Mouse (Mus musculus) kidney, adult 18-20 months (tissue): ENCODE measurements around the gene Enox1.
A peak's percentile ranks its signal among the peaks of the same experiment; 100 is the strongest.

Experiments used
- DNase-seq: peaks from one replicate; pipeline ENCODE4 v3.0.0; 2021

Enox1 gene

DNA sequence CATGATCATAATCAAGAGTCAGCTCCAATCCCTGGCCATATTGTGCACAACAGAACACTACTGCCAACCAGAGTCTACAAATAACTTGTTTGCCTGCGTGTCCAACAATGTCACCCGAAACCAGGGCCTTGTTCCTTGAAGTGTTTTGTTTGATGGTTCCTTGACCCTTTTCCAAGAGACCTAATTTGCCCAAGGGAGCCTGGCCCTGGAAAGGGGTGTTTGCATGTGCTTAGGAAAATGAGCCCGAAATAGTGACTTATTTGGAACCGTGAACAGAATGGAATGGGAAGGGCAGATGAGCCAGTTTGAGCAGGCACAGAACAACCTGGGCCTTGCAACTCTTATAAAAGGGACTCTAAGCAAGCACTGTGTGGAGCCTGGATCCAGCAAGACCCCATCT lies 316.9 kb downstream of the Enox1 start:
- DNase-seq = no peak

DNA sequence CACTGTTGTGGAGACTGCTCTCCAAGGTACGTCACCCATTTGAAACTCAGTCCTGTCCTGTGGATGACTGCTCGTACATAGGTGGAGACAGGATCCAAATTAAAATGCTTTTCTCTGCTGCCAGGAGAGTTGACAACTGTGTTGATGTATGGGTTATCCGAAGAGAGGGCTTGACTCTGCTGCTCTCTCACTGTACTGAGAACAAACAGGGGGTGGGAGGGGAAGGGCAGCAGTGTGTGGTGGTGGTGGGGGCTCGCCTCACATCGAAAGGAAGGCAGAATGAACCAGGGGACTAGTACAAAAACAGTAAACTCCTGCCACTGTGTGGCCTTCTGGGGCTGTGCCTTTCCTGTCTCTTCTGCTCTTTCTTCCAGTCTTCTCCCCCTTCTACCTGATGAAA lies 317.5 kb downstream of the Enox1 start:
- DNase-seq = no peak

DNA sequence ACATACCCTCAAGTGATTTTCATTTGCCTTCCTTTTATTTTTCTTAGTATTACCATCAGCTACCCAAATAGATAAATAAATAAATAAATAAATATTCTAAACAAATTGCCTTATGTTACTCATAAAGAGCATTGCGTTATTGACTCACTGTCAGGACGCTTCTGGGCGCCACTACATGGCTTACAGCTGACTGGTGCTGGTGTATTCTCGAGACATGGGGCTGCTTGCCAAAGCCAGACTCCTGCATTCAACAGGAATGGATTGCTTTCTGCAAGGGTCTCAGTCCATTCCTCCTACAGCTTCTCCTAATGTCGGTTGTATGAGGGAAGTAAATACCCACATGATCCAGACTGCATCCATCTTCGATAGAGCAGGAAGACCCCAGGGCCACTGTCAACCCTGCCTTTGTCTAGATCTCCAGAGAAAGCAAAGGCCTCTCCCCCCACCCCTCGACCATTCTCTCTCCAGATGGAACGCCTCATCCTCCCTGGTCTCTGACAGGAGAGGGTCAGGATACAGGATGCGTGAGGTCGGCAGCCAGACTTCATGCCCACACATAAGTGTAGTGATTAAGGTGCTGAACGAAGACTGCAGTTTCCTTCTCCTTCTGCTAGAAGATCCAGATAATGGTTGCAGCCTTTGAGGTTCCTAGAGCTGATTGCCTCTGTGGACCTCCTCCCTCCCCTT lies 318.7 kb downstream of the Enox1 start:
- no peak for DNase-seq

DNA sequence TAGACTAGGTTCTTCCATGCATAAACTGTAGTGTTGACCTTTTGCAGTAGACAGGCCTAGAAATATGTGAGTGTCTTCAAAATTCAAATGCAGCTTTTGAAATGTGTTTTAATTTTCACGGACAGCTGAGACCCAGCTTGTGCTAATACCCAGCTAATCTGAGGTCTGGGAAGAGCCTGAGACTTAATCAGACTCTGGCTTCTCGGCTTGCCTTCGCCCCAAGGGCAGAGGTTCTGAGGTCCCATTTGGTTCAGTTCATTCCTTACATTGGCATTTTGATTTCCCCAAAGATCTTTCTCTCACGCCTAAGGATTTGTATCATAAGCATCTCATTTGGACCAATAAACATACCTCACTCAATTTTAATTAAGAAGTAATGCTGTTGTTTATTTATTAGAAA lies 321.1 kb downstream of the Enox1 start:
- DNase-seq = no peak

DNA sequence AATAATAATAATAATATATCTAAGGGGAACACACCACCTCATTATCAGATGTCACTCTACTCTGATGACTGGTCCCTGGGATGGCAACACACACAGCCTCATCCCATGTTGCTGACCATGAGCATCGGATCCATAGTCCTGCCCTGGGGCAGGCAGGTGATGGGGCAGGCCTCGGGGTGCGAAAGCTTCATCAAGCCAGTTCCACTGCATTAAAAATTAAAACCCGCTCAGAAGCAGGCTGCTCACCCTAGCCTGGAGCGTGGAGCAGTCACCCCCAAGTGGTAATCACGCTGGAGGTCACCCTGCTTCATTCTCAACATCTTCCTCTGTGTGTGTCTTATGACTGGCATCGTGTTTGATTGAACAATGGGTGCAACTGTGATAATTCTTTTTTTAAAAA lies 321.6 kb downstream of the Enox1 start:
- DNase-seq = no peak

DNA sequence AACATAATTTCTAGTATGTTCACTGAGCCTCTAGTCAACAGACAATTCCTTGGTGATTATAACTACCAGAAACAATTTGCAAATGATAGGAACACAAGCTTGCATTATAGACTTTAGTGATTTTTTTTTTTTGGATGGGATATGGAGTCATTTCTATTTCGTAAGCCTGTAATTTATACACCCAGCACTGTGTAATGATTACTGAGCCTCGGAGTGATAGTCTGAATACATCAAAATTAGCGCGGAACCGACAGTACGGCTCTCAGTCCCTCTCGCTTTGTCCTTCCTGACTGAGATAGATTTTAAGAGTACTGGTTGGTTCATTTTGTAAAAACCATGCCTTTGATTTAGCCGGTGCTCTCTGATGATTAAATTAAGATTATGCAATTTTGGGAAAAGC lies 322.1 kb downstream of the Enox1 start:
- DNase-seq = no peak

DNA sequence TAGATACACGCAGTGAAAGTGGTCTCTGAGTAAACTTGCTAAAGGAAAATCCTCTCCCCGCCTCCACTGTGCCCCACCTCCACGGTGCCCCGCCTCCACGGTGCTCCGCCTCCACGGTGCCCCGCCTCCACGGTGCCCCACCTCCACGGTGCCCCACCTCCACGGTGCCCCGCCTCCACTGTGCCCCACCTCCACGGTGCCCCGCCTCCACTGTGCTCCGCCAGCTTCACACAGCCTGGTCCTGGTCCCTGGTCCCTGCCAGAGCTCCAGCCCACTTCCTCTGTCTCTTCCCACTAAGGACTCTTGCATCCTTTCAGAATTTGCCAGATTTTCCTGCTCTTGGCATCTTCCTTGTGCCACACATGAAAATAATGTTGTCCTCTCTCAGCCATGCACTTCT lies 326.5 kb downstream of the Enox1 start:
- DNase-seq = no peak

DNA sequence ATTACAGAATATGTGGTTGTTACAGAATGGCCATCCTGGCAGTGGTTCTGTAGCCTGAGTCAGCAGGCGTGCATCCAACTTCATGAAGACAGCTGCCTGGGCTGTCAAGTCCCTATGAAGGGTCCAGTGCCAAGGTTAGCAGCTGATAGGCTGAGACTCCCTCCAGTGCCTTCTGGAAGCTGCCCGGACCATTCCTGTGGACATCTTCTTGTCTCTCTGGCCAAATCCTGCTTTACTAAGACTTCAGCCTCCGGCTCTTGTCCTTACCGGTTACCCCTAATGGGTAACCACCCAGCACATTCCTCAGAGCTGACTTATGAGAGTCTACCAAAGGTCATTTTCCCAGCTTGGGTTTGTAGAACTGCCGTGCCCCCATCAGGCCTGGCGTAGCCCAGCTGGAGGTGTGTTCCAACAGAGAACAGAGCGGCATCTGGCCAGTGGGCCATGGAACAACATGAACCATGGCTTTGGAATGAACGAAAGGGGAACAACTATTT lies 328.4 kb downstream of the Enox1 start:
- peak; percentile 75 for DNase-seq

DNA sequence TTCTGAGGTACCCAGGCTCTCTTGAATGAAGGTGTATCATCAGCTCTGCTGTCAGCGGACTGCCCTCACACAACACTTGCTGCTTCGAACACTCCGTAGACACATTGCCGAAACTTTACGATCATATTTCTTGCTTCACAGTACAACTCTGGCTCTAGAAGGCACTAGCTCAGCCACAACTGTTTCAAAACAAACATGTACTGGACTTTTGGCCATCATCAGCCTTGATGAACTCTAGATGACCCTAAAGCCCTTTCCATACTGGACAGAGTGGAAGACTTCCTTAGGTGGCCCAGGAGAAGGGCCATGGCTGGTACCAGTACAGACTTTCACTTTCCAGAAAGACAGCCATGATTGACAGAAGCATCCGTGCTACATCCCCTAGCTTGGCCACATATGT lies 334.1 kb downstream of the Enox1 start:
- no peak for DNase-seq

DNA sequence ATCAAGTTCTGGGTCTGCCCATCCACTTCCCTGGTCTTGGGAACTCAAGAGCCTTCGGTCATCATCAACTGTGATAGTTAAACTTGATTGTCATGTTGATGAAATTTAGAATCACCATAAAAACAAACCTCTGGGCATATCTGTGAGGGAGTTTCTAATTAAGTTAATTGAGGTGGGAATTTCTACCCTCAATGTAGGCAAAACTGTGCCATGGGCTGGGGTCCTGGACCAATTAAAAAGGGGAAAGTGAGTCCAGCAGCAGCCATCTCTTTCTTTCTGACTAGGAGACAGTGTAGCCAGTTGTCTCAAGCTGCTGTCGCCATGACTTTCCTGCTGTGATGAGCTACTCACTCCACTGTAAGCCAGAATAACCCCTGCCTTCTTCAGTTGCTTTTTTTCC lies 335.2 kb downstream of the Enox1 start:
- no peak for DNase-seq

DNA sequence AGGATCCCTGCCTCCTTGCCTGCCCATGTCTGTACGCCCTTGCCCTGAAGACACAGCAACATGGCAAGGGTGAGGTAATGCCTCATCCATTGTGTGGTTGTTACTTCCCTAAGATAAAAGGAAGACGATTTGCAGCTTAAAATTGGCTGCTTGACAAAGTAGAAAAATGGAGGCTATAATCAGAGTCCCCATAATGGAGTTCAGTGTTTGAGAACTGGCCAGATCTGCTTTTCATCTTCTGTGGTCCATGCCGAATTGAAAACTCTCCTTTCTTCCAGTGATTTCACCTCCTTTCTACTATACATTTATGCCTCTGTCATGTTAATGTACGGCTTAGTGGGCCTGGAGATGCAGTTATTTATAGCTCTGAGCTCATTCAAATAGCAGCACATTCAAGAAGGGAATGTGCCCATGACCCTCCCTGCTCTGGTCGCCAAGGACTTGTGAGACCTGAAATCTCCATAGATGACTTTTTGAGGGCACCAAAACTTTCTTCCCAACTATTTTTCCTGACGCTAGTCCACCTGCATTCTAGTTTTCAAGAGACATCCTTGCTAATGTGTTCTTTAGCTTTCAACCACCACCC lies 343.5 kb downstream of the Enox1 start:
- no peak for DNase-seq

DNA sequence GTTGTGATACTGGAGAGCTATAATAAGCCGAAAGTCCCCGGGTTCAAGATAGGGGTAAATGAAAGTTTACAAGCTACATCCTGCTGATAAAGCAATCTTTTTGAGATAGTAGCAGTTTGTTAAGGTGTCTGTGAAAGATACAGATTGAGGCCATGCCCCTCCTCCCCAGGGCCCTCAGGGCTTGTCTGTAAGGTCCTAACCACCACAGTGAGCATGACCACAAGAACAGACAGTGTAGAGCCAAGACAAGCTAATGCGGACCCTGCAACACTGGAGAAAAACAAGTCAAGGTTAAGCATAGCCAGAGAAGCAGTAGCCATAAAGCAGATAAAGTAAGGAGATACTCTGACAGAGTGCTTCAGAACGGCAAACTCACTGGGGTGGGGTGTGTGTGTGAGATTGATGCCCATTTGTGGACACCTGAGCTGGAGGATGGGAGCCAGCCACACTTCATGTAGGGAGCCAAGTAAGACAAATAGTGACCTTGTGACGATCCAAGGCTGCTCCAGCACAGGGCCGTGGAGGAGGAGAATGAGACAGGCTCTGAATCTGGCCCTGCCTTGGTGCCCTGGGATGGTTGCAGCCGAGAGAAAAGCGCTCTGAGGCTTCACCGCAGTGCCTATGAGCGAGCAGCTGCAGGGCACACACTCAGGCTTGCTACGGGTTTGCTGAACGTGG lies 348.0 kb downstream of the Enox1 start:
- no peak for DNase-seq

DNA sequence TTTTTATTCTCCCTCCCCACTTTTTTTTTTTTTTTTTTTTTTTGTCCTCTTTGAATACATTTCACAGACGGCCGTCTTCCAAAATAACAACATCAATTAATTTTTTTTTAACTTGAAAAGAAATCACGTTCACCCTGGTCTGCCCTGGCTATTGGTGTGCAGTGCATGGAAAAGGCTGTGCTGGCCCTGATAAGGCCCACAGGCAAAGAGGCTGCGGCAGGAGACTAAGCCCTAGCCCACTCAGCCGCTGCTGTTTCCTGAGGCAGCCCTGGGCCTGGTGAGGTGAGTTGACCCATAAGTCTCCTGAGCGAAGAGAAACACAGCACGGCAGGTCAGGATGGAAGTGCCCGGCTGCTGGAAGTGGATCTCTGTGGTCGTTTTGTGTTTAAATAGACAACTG lies 349.8 kb downstream of the Enox1 start:
- no peak for DNase-seq

DNA sequence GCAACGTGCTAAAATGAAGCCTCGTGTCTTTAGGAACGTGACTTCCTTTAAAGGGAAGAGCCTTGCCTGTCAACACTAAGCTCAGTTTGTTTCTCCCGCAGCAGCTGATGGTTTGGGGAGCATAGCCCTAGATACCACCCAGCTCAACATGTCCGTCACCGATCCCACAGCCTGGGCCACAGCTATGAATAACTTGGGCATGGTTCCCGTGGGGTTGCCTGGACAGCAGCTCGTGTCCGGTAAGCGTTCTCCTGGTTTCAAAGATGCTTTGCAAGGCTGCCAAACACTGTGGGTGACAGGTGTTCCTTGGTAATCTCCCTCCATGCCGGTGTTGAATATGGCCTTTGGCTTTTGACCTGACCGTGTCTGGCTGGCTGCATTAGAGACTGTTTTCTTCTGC lies 351.5 kb downstream of the Enox1 start:
- no peak for DNase-seq

DNA sequence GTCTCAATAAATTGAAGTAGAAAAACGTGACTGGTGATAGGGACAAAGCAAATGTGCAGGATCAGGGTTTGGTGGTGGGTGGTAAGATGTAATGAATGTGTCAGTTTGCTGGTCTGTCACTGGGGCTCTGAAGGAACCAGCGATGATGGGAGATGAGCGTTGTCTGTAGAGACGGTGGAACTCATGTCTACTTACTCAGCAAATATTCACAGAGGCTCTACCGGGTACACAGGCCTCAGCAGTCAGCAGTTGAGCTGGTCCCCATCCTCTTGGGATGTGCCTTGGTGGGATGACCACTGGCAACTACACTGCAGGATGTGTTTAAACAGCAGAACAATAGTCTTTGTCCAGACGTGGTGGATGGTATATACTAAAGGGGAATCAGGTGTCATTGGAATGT lies 352.5 kb downstream of the Enox1 start:
- DNase-seq = no peak

DNA sequence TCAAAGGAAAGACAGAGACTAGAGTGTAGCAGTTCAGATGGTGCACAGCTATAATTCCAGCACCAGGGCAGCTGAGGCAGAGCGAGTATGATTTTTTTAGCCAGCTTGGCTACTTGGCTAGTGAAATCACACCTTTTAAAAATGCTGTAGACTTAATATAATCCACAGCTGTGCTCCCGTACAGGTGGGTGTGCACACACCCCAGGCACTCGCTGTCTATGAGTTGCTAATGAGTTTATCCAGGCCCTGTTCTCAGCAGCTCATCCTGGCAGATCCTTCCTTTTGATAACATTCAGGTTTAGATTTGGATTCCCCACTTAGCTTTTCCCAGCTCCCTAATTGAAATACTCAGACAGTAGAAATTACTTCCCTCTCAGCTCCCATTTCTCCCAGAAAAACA lies 353.4 kb downstream of the Enox1 start:
- no peak for DNase-seq

DNA sequence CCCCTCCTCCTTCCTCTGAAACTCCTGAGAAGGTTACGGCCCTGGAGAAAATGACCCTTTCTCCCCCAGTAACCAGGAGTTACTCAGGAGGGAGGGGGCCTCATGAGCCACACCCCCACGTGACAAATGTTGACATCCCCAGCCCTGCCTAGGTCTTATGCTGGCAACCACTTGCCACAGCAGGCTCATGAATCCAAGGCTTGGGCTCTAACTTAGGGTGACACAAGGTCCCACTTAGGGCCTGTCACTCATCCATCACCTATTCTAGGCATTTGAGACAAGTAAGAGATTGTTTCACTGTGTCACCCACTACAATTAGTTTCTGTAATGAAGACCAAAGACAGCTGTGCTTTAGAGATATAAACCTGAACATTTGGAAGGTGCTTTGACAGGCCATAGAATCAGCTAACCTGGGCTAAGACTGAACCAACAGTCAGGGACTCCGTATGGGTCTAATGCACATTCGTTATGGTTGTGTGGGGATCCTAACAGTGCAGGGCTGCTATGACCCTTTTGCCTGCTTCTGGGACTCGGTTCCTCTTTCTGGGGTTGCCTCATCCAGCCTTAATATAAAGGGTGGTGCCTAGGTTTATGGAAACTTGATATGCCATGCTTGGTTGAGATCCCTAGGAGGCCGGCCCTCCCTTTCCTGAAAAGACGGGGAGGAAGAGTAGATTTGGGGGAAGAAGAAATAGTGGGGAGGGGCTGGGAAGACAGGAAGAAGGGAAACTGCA lies 354.7 kb downstream of the Enox1 start:
- no peak for DNase-seq

DNA sequence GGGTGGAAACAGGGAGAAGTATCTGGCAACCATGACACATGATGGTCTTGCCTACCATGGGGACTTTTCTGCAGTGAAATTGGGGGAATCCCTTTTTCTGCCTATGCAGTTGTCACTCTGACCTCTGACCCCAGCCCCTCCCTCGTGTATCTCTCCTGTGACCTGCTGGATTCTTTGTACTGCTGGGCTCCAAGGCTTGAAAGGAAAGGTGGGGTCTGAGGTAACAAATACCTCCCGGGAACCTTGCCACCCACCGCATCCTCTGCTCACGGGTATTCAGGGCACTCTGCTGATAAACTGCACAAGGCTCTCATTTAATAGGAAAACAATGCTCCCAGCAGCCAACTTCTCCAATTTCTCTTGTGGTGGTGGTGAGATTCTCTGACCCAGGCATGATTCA lies 361.5 kb downstream of the Enox1 start:
- no peak for DNase-seq

DNA sequence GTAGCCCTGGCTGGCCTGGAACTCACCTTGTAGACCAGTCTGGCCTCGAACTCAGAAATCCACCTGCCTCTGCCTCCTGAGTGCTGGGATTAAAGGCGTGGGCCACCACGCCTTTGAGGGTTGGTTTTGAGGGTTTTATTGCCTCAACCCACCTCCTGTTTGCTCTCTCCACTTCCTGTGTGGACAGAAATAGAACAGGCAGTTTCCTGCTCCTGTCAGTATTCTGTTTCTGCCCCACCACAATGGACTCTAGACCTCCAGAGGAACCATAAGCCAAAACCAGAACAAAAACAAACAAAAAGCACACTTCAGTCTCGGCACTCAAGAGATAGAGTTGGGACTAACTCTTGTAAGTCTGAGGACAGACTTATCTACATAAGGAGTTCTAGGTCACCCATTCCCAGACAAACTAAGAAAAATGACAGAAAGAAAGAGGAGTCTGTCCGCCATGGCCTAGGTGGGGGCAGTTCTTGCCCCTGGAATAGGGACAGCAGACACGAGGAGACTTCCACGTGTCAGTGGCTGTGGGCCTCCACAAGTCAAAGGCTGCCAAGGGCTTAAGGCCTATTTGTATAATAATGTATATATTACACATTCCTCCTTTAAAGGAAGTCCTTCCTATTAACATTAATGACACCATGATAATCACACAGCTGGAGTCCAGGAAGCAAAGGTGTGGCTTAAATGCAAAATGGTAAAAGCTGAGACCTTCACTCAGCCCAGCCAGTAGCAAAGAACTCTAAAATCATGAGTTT lies 362.6 kb downstream of the Enox1 start:
- DNase-seq = no peak

DNA sequence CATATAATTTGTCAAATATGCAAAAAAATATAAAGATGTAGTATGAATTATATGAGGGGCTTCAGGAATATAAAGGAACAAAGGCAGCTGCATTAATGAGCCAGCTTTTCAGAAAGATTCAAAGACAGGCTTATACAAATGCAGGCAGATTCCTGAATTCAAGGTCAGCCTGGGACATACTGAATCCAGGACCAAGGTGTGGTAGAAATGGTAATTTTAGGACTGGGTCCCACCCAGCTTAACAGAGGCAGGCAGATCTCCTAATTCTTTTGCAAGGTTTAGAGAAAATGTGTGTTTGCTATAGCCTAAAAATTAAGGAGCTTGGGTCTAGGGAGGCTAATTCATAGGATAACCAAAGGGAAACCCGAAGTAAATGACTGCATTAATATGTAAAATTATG lies 363.1 kb downstream of the Enox1 start:
- DNase-seq = no peak

DNA sequence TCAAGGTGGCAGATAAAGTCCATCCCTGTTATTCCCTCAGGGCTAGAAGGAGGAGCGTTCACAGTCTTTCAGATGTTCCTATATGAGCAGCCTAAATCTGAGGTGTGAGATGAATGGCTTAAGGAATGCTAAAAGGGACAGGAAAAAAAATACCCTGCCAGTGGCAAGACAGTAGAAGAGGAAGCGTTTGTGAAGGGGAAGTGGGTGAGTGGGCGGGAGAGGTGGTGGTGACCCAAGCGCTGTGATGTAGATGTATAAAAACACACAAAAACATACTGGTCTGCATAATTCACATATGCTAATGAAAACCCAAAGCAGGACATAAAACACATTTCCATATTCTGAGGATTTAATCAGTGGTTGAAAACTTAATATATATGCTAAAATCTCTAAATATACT lies 367.7 kb downstream of the Enox1 start:
- no peak for DNase-seq

DNA sequence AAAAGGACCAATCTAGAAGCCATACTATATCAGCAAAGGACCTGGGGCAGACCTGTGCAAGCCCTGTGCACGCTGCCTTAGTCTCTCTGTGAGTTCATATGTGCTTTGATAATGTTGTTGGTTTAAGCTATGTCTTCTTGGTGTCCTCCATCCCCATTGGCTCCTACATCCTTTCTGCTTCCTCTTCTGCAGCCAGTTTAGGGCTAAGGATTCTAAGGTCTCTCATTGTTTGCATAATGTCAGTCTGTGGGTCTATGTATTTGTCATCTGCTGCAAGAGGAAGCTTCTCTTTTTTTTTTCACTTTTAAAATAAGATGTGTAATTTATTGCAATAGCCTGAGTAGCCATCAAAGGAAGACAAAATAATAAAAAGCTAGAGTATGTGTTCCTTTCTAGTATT lies 369.7 kb downstream of the Enox1 start:
- DNase-seq = no peak

DNA sequence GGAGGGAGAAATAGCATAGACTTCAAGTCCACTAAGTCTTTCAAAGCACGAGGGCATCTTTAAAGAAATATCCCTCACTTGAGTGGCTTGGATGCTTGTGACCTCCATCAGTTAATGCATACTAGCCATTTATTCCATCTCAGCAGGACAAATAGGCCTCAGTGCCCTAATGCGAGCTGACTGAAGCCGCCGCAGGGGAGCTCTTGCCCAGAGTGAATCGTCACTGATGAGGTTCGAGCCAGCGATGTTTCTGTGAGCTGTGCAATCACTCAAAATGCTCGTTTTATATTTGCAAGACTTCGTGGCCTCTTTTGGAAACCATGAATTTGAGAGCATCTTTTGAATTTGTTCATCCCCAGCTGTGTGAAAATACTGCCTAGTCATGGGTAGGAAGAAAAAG lies 372.6 kb downstream of the Enox1 start:
- DNase-seq = no peak
